Mouse (Mus musculus): Measurements from ENCODE around the gene Kbtbd12. TPM values are rescaled to one million over a fixed set of nuclear protein-coding genes. Genes with fewer than 3 reads are reported as not detected.

Kbtbd12 gene
- polyA plus RNA-seq, 1 experiment from 2014 or later: not detected

GRCm38 (mm10) chr6:88621816-88622481 is 15.8 kb downstream of the Kbtbd12 start:
- no peak overlapping the region for H3K4me2 ChIP-seq (replicated peaks)
- no peak overlapping the region for H3K27ac ChIP-seq
- H3K4me1 ChIP-seq (replicated peaks): peaks cover 4% of the 10 kb centered on the region; the same call in 1 of the 2 replicates
- no peak for ATAC-seq
- 0 out of 2 replicates have a peak, but pooled peaks cover 6% of the 10 kb centered on the region for H3K27me3 ChIP-seq
- 86% methylated on average over 4 of the region's 4 CpGs for WGBS
- H3K4me3 ChIP-seq (replicated peaks): no peak overlapping the region
- no peak overlapping the region for H3K9ac ChIP-seq (replicated peaks)
- H3K36me3 ChIP-seq: no peaks in the 10 kb centered on the region
- H3K9me3 ChIP-seq: no peaks in the 10 kb centered on the region

- ATAC-seq: 0 out of 2 replicates have a peak, but pooled peaks have one; percentile 30
- H3K4me2 ChIP-seq (replicated peaks): no peak overlapping the region
- no peak overlapping the region for H3K27ac ChIP-seq
- H3K4me3 ChIP-seq (replicated peaks): no peak overlapping the region
- H3K4me1 ChIP-seq (replicated peaks): no peaks in the 10 kb centered on the region
- no peaks in the 10 kb centered on the region for H3K36me3 ChIP-seq
- no peak overlapping the region for H3K9ac ChIP-seq (replicated peaks)
- 36% methylated on average over 5 of the region's 5 CpGs for WGBS
- no peaks in the 10 kb centered on the region for H3K9me3 ChIP-seq
- 0 out of 2 replicates have a peak, but pooled peaks cover 3% of the 10 kb centered on the region for H3K27me3 ChIP-seq
These were observed 18.2 kb downstream of the Kbtbd12 start for GRCm38 (mm10) chr6:88619542-88619941.

GRCm38 (mm10) chr6:88615352-88615751 is 22.4 kb downstream of the Kbtbd12 start:
- Histone ChIP-seq H3K4me3 (replicated peaks) (no peak overlapping the region), H3K9me3 (no peaks in the 10 kb centered on the region), H3K9ac (replicated peaks) (no peak overlapping the region), H3K27me3 (no peaks in the 10 kb centered on the region), H3K27ac (no peak overlapping the region), H3K4me1 (replicated peaks) (no peaks in the 10 kb centered on the region), H3K36me3 (no peaks in the 10 kb centered on the region), H3K4me2 (replicated peaks) (no peak overlapping the region)
- ATAC-seq: no peak
- 89% methylated on average over 2 of the region's 2 CpGs for WGBS

- Histone ChIP-seq H3K9ac (replicated peaks) (no peak overlapping the region), H3K9me3 (no peaks in the 10 kb centered on the region), H3K4me3 (replicated peaks) (no peak overlapping the region), H3K4me1 (replicated peaks) (no peaks in the 10 kb centered on the region), H3K4me2 (replicated peaks) (no peak overlapping the region), H3K36me3 (no peaks in the 10 kb centered on the region), H3K27me3 (no peaks in the 10 kb centered on the region; the same call in 1 of the 2 replicates), H3K27ac (no peak overlapping the region)
- WGBS: 64% methylated on average over 2 of the region's 2 CpGs
- no peak for ATAC-seq
These were observed 31.3 kb downstream of the Kbtbd12 start for GRCm38 (mm10) chr6:88606417-88606816.

GRCm38 (mm10) chr6:88605715-88606114 is 32.0 kb downstream of the Kbtbd12 start:
- no peak overlapping the region for H3K9ac ChIP-seq (replicated peaks)
- WGBS: 94% methylated on average over 2 of the region's 2 CpGs
- H3K4me2 ChIP-seq (replicated peaks): no peak overlapping the region
- H3K9me3 ChIP-seq: no peaks in the 10 kb centered on the region
- H3K36me3 ChIP-seq: no peaks in the 10 kb centered on the region
- H3K4me3 ChIP-seq (replicated peaks): no peak overlapping the region
- ATAC-seq: no peak
- no peak overlapping the region for H3K27ac ChIP-seq
- H3K27me3 ChIP-seq: no peaks in the 10 kb centered on the region; the same call in 1 of the 2 replicates
- H3K4me1 ChIP-seq (replicated peaks): no peaks in the 10 kb centered on the region

GRCm38 (mm10) chr6:88605235-88605634 is 32.5 kb downstream of the Kbtbd12 start:
- H3K27ac ChIP-seq: no peak overlapping the region
- no peaks in the 10 kb centered on the region for H3K4me1 ChIP-seq (replicated peaks)
- H3K9me3 ChIP-seq: no peaks in the 10 kb centered on the region
- no peak for ATAC-seq
- H3K9ac ChIP-seq (replicated peaks): no peak overlapping the region
- no peak overlapping the region for H3K4me2 ChIP-seq (replicated peaks)
- WGBS: 80% methylated on average over 2 of the region's 2 CpGs
- H3K36me3 ChIP-seq: no peaks in the 10 kb centered on the region
- H3K4me3 ChIP-seq (replicated peaks): no peak overlapping the region
- H3K27me3 ChIP-seq: no peaks in the 10 kb centered on the region; the same call in 1 of the 2 replicates

GRCm38 (mm10) chr6:88596108-88596507 is 41.6 kb downstream of the Kbtbd12 start:
- Histone ChIP-seq H3K9me3 (no peaks in the 10 kb centered on the region), H3K4me3 (replicated peaks) (no peak overlapping the region), H3K4me2 (replicated peaks) (no peak overlapping the region), H3K4me1 (replicated peaks) (no peaks in the 10 kb centered on the region), H3K27ac (no peak overlapping the region), H3K27me3 (no peaks in the 10 kb centered on the region), H3K9ac (replicated peaks) (no peak overlapping the region), H3K36me3 (no peaks in the 10 kb centered on the region)
- WGBS: 83% methylated on average over 2 of the region's 2 CpGs
- ATAC-seq: no peak

- no peaks in the 10 kb centered on the region for H3K4me1 ChIP-seq (replicated peaks)
- H3K9ac ChIP-seq (replicated peaks): no peak overlapping the region
- H3K9me3 ChIP-seq: no peaks in the 10 kb centered on the region
- no peak overlapping the region for H3K4me3 ChIP-seq (replicated peaks)
- no peak overlapping the region for H3K27ac ChIP-seq
- ATAC-seq: no peak
- no peak overlapping the region for H3K4me2 ChIP-seq (replicated peaks)
- H3K36me3 ChIP-seq: no peaks in the 10 kb centered on the region
- 90% methylated on average over 6 of the region's 6 CpGs for WGBS
- no peaks in the 10 kb centered on the region for H3K27me3 ChIP-seq
These were observed 45.4 kb downstream of the Kbtbd12 start for GRCm38 (mm10) chr6:88592367-88592766.

GRCm38 (mm10) chr6:88590231-88590630 is 47.5 kb downstream of the Kbtbd12 start:
- Histone ChIP-seq H3K4me3 (replicated peaks) (no peak overlapping the region), H3K27ac (no peak overlapping the region), H3K36me3 (no peaks in the 10 kb centered on the region), H3K4me1 (replicated peaks) (no peaks in the 10 kb centered on the region), H3K27me3 (no peaks in the 10 kb centered on the region), H3K4me2 (replicated peaks) (no peak overlapping the region), H3K9me3 (no peaks in the 10 kb centered on the region), H3K9ac (replicated peaks) (no peak overlapping the region)
- 95% methylated on average over 4 of the region's 4 CpGs for WGBS
- ATAC-seq: no peak

GRCm38 (mm10) chr6:88589517-88589916 is 48.2 kb downstream of the Kbtbd12 start:
- Histone ChIP-seq H3K4me1 (replicated peaks) (no peaks in the 10 kb centered on the region), H3K9ac (replicated peaks) (no peak overlapping the region), H3K9me3 (no peaks in the 10 kb centered on the region), H3K27ac (no peak overlapping the region), H3K36me3 (no peaks in the 10 kb centered on the region), H3K4me3 (replicated peaks) (no peak overlapping the region), H3K4me2 (replicated peaks) (no peak overlapping the region), H3K27me3 (no peaks in the 10 kb centered on the region)
- peak; percentile 58; the same call in 1 of the 2 replicates for ATAC-seq
- WGBS: 31% methylated on average over 5 of the region's 5 CpGs

- H3K4me3 ChIP-seq (replicated peaks): no peak overlapping the region
- no peak overlapping the region for H3K4me2 ChIP-seq (replicated peaks)
- peak; percentile 63; the same call in 1 of the 2 replicates for ATAC-seq
- H3K36me3 ChIP-seq: no peaks in the 10 kb centered on the region
- H3K27me3 ChIP-seq: no peaks in the 10 kb centered on the region
- no peak overlapping the region for H3K27ac ChIP-seq
- 69% methylated on average over 7 of the region's 7 CpGs for WGBS
- H3K9ac ChIP-seq (replicated peaks): no peak overlapping the region
- H3K9me3 ChIP-seq: no peaks in the 10 kb centered on the region
- no peaks in the 10 kb centered on the region for H3K4me1 ChIP-seq (replicated peaks)
These were observed 49.0 kb downstream of the Kbtbd12 start for GRCm38 (mm10) chr6:88588581-88589256.

- no peak overlapping the region for H3K27ac ChIP-seq
- no peaks in the 10 kb centered on the region for H3K36me3 ChIP-seq
- no peaks in the 10 kb centered on the region for H3K27me3 ChIP-seq
- no peaks in the 10 kb centered on the region for H3K9me3 ChIP-seq
- H3K4me1 ChIP-seq (replicated peaks): no peaks in the 10 kb centered on the region
- WGBS: 66% methylated on average over 3 of the region's 3 CpGs
- no peak overlapping the region for H3K4me3 ChIP-seq (replicated peaks)
- no peak overlapping the region for H3K4me2 ChIP-seq (replicated peaks)
- no peak overlapping the region for H3K9ac ChIP-seq (replicated peaks)
- no peak for ATAC-seq
These were observed 50.7 kb downstream of the Kbtbd12 start for GRCm38 (mm10) chr6:88587091-88587490.

Measured in midbrain, embryonic 13.5 days (tissue).